Mouse (Mus musculus): Measurements from ENCODE around the gene Dnaja1.

Dnaja1 gene

GRCm38 (mm10) chr4:40722011-40722666 lies at the start of gene Dnaja1:
TSS of gene Dnaja1 (plus strand) at chr4:40722150.
- peak; percentile 96 for DNase-seq

- DNase-seq, result no peak
Measured at GRCm38 (mm10) chr4:40673526-40673925, 48.4 kb upstream of the Dnaja1 start.

GRCm38 (mm10) chr4:40676338-40676737 lies 45.6 kb upstream of the Dnaja1 start:
- peak; percentile 53 for DNase-seq

- peak; percentile 43 for DNase-seq
Measured at GRCm38 (mm10) chr4:40677132-40677531, 44.8 kb upstream of the Dnaja1 start.

- DNase-seq, result peak; percentile 74
Measured at GRCm38 (mm10) chr4:40680250-40680860, 41.6 kb upstream of the Dnaja1 start.

GRCm38 (mm10) chr4:40681908-40682307 lies 40.0 kb upstream of the Dnaja1 start:
- peak; percentile 73 for DNase-seq

DNA sequence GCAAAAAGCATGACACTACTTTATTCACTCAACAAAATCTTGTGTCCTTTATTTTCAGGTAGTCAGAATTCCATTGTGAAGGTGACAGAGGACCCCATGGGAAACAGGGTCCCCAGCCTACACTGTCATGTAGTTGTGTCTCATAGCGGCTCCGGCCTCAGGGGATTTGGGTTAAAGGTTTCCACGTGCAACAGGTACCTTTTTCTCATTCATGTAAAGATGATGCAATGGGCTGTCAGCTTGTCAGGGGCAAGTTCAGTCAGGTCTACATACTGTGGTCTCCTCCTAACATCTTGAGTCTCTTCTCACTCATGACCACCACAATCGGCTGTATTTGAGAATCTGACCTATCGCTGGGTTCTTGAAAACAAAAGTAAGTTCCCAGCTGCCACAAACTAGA lies 39.6 kb upstream of the Dnaja1 start:
- DNase-seq, result no peak

DNA sequence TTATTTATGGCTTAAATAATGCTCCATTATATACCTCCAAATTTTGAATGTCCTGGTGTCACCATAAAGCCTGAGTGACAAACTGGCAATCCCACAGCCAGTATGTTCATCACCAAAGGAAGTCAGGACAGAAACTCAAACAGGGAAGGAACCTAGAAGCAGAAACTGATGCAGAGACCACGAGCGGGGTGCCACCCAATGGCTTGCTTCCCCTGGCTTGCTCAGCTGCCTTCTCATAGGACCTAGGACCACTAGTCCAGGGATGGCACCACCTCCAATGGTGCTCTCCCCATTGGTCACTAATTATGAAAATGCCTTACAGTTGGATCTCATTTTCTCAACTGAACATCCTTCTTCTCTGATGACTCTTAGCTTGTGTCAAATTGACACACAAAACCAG lies 38.6 kb upstream of the Dnaja1 start:
- DNase-seq, result no peak

GRCm38 (mm10) chr4:40691100-40691499 lies 30.9 kb upstream of the Dnaja1 start:
- DNase-seq, result no peak

GRCm38 (mm10) chr4:40697059-40697458 lies 24.9 kb upstream of the Dnaja1 start:
- DNase-seq, result no peak

GRCm38 (mm10) chr4:40700216-40700615 lies 21.7 kb upstream of the Dnaja1 start:
- DNase-seq, result no peak

DNA sequence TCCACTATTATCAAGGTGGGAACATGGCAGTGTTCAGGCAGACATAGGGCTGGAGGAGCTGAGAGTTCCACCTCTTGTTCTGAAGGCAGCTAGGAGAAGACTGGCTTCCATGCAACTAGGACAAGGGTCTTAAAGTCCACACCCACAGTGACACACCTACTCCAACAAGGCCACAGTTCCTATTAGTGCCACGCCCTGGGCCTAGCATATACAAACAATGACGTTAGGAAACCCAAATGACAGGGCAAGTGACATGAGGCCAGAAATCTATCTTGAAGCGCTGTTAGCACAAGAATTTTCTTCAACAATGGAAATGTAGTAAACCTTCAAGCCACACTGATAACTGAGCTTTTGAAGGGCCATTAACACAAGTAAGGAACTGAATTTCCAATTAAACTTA lies 20.2 kb upstream of the Dnaja1 start:
- no peak for DNase-seq

DNA sequence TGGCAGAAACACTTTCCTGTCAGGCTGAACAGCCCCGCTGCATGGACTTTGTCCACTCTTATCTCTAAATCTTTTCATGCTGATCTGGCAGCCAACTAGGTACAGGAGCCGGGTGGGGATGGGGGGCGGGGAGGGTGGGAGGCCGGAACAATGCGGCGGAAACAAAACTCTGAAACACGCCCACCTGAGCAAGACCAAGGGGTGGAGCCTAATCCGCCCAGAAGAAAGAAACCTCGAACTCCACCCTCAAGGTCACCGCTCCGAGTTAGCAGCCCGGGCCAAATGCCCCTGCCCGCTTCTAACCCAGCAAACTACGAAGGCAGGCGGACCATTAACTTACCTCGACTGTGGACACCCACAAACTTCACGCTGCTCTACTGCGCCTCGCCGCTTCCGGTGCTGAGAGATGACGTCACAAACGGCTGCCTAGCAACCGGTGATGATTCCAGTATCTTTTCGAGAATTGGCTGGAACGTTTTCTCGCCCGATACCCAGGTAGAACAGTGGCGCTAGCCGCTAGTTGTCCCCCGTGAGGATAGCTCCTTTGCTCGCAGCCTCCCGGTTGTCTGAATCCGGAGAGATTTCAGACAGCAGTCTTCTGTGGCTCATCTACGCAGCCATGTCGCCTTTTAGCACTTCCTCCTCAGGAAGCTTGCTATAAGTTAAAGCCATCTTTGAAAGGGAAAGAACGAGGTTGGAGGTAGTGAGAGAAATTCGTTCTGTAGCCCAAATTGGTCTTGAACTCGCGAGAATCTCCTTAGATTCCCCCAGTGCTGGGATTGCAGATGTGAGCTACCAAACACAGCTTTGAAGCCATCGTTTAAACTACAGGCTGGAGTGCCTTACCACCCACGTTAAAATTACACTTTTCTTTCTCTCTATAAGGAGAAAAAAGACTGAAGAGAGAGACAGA lies 18.9 kb upstream of the Dnaja1 start, which contains the start of gene Aptx:
Aptx (minus strand) TSS at position 398 of the 913 bp plus-strand sequence.
- DNase-seq, result peak; percentile 96

GRCm38 (mm10) chr4:40703710-40704275 lies 18.2 kb upstream of the Dnaja1 start:
- peak; percentile 24 for DNase-seq

- DNase-seq, result no peak
Measured at GRCm38 (mm10) chr4:40717141-40717540, 4.8 kb upstream of the Dnaja1 start.

DNA sequence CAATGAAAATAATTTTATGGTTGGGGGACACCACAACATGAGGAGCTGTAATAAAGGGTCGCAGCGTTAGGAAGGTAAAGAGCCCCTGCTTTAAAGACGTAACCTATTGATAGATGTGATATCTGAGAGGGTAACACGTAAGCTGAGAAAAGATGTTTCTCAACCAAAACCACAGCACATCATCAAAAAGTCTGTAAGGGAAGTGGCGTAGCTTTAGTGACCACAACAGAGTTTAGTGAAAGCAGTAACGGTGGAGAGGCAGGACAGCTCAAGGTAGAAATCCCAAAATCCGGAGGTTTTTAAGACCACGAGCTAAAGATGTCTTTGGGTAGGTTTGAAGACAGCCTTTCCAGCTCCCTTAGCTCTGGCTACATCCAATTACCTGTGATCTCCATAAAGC lies 1.0 kb upstream of the Dnaja1 start:
- DNase-seq, result no peak

GRCm38 (mm10) chr4:40722687-40723460 lies 924 bp downstream of the Dnaja1 start:
- DNase-seq, result peak; percentile 91

DNA sequence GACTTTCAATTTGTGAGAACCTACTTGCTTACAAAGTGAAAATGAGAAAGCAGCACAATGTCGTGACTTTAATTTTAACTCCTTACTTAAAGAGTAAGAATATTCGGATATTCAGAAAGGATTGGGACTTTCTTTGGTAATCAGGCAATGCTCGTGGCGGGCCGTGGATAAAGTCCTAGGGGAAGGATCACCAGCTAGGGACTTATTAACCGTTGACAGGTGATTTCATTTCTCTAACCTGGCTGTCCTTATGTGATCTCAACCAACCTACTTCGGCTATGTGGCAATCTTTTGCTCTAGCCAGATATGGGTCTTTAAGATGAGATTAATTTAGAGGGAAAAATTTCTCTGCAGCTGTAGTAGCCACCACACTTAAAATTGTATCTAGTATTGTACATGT lies 3.2 kb downstream of the Dnaja1 start:
- DNase-seq, result no peak

DNA sequence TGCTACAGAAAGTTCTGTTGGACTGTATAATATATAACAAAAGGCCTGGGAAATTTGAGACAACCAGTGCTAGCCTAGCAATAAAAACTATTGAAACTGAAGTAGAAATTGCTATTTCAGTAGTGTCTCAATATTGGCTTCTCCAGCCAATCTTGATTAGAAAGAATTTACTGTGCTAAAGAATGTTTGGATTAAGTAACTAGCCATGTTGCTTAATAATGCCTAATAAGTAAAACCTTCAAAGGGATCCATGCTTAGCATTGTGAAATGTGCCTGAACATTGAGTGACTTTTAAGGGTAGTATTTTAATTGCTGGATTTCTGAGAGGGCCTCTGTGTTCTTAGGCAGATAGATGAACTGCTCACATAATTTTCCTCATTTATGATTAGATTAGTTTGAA lies 3.6 kb downstream of the Dnaja1 start:
- no peak for DNase-seq

GRCm38 (mm10) chr4:40727247-40727646 lies 5.3 kb downstream of the Dnaja1 start:
- peak; percentile 6 for DNase-seq

GRCm38 (mm10) chr4:40731262-40731661 lies 9.3 kb downstream of the Dnaja1 start:
- DNase-seq, result no peak

- DNase-seq, result no peak
Measured at GRCm38 (mm10) chr4:40735351-40735750, 13.4 kb downstream of the Dnaja1 start.

Data from retina, postnatal 1 day (tissue).